Mouse (Mus musculus): ENCODE measurements around the gene Itpr3.

Itpr3 gene

GRCm38 (mm10) chr17:27118676-27119539, 61.8 kb downstream of the Itpr3 start:
- in situ Hi-C loops (cut with MboI, MseI) = no loop called here

- in situ Hi-C loops (cut with MboI, MseI) = no loop called here
Observed at GRCm38 (mm10) chr17:27119540-27119895, 62.4 kb downstream of the Itpr3 start.

GRCm38 (mm10) chr17:27119954-27120353, 62.9 kb downstream of the Itpr3 start:
- in situ Hi-C loops (cut with MboI, MseI) = no loop called here

GRCm38 (mm10) chr17:27120561-27121024, 63.5 kb downstream of the Itpr3 start:
- in situ Hi-C loops (cut with MboI, MseI) = no loop called here

- in situ Hi-C loops (cut with MboI, MseI) = no loop called here
Observed at GRCm38 (mm10) chr17:27121266-27121665, 64.2 kb downstream of the Itpr3 start.

- in situ Hi-C loops (cut with MboI, MseI) = no loop called here
Observed at GRCm38 (mm10) chr17:27121781-27122180, 64.7 kb downstream of the Itpr3 start.

- in situ Hi-C loops (cut with MboI, MseI) = no loop called here
Observed at GRCm38 (mm10) chr17:27122701-27123100, 65.6 kb downstream of the Itpr3 start.

GRCm38 (mm10) chr17:27123103-27123502, 66.0 kb downstream of the Itpr3 start:
- in situ Hi-C loops (cut with MboI, MseI) = no loop called here

- in situ Hi-C loops (cut with MboI, MseI) = no loop called here
Observed at GRCm38 (mm10) chr17:27123813-27124375, 66.8 kb downstream of the Itpr3 start.

- in situ Hi-C loops (cut with MboI, MseI) = no loop called here
Observed at GRCm38 (mm10) chr17:27125185-27125584, 68.1 kb downstream of the Itpr3 start.

GRCm38 (mm10) chr17:27125669-27126202, 68.6 kb downstream of the Itpr3 start:
- in situ Hi-C loops (cut with MboI, MseI) = no loop called here

- in situ Hi-C loops (cut with MboI, MseI) = no loop called here
Observed at GRCm38 (mm10) chr17:27126974-27127373, 69.9 kb downstream of the Itpr3 start.

- in situ Hi-C loops (cut with MboI, MseI) = no loop called here
Observed at GRCm38 (mm10) chr17:27128189-27128588, 71.1 kb downstream of the Itpr3 start.

- in situ Hi-C loops (cut with MboI, MseI) = no loop called here
Observed at GRCm38 (mm10) chr17:27129291-27129690, 72.2 kb downstream of the Itpr3 start.

- in situ Hi-C loops (cut with MboI, MseI) = no loop called here
Observed at GRCm38 (mm10) chr17:27129819-27130218, 72.7 kb downstream of the Itpr3 start.

- in situ Hi-C loops (cut with MboI, MseI) = no loop called here
Observed at GRCm38 (mm10) chr17:27130246-27130645, 73.1 kb downstream of the Itpr3 start.

- in situ Hi-C loops (cut with MboI, MseI) = no loop called here
Observed at GRCm38 (mm10) chr17:27131240-27131665, 74.1 kb downstream of the Itpr3 start.

- in situ Hi-C loops (cut with MboI, MseI) = no loop called here
Observed at GRCm38 (mm10) chr17:27132238-27132637, 75.1 kb downstream of the Itpr3 start.

- in situ Hi-C loops (cut with MboI, MseI) = no loop called here
Observed at GRCm38 (mm10) chr17:27133551-27134141, 76.5 kb downstream of the Itpr3 start, which contains the start of gene Uqcc2. TSS of gene Uqcc2 (minus strand) at chr17:27133916.

- in situ Hi-C loops (cut with MboI, MseI) = no loop called here
Observed at GRCm38 (mm10) chr17:27134187-27134586, 77.1 kb downstream of the Itpr3 start.

GRCm38 (mm10) chr17:27134715-27135114, 77.6 kb downstream of the Itpr3 start:
- in situ Hi-C loops (cut with MboI, MseI) = no loop called here

GRCm38 (mm10) chr17:27138396-27138795, 81.3 kb downstream of the Itpr3 start:
- in situ Hi-C loops (cut with MboI, MseI) = no loop called here

Data from T-helper 1 cell (primary cell).